Mouse (Mus musculus) stomach, postnatal 0 days (tissue): ENCODE results near the gene Acadl.

ENCODE experiments used
- CTCF ChIP-seq: IDR thresholded peaks from 2 replicates; pipeline ENCODE4 v1.5.1; 2016; ENCODE audit warnings: antibody characterized with exemption, low read depth, mild to moderate bottlenecking, moderate library complexity
- EP300 ChIP-seq: optimal IDR thresholded peaks from 2 replicates; pipeline ENCODE3; 2016; ENCODE audit warnings: antibody characterized with exemption

DNA sequence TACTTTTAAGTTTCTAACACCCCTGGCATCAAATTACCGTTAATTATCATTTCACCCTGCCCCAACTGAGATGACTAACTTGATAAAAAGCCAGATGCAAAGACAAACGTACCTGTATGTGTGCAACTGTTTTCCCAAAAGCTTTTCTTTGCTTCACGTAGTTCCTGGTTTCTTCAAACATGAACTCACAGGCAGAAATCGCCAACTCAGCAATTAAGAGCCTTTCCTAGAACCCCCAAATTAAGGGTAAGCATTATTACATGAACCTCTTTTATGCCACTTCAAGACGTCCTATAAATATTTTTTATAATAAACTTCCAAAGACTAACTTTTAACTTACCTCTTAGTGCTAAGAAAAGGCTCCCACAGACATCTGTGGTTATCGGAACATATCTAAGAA is 21.6 kb downstream of the Acadl start:
- TF ChIP-seq CTCF (no peak), EP300 (no peak)
